Mouse (Mus musculus): ENCODE results near the gene Slc22a18. TPM values are rescaled to one million over a fixed set of nuclear protein-coding genes. Genes with fewer than 3 reads are reported as not detected.

Gene Slc22a18
- polyA plus RNA-seq, 1 experiment from 2014 or later = 1.1 TPM

DNA sequence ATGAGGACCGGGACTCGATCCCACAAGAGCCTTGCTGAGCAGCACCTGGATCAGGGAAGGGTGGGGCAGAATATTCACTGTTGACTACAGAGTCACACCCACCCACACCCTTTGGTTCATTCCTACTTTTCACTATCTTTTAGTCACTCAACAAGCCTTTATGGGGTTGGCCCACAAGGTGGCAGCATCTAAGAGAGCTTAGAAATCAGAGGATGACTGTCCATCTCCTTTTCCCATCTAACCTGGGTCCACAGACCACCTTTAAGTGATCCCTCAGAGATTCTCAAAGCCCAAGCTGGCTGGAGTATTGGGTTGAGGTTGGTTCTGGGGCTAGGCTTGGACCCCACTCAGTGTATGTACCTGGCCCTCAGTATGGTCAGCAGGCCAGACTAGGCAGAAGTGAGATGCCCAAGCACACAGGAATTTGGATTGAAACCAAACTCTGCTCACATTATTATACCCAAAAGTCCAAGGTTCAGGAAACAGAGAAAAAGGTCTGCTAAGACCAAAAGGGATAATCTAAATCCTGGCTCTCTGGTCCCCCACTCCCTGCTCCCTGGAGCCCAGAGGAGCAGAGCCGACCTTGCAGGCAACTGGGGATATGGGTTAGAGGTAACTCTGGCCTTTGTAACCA, 3.3 kb downstream of the Slc22a18 start:
- Histone ChIP-seq H3K4me2 (ENCODE audit: low read length) (no peak overlapping the region), H3K9ac (ENCODE audit: low read length) (no peak overlapping the region), H3K36me3 (ENCODE audit: control insufficient read depth, insufficient read depth, low read length) (no peaks in the 10 kb centered on the region), H3K4me1 (ENCODE audit: control insufficient read depth in 2 of 2, insufficient read depth in 2 of 2, low read length in 2 of 2) (no peaks in the 10 kb centered on the region; a peak in 1 of 4 replicates), H3K4me3 (ENCODE audit: control insufficient read depth in 1 of 2, insufficient read depth in 1 of 2, low read depth in 1 of 2, low read length in 2 of 2) (no peak overlapping the region), H3K9me3 (ENCODE audit: control insufficient read depth, low read length) (no peaks in the 10 kb centered on the region), H3K27ac (replicated peaks in 1 of 2; ENCODE audit: control insufficient read depth in 1 of 2, insufficient read depth in 1 of 2, low read depth in 2 of 2, low read length in 2 of 2) (no peak overlapping the region), H3K27me3 (ENCODE audit: control insufficient read depth, insufficient read depth, low read length) (peaks cover 6% of the 10 kb centered on the region)
- 89% methylated on average over 3 of the region's 3 CpGs for WGBS
- no peak for ATAC-seq (ENCODE audit: insufficient number of reproducible peaks, insufficient read depth, low FRiP score, low read depth)

DNA sequence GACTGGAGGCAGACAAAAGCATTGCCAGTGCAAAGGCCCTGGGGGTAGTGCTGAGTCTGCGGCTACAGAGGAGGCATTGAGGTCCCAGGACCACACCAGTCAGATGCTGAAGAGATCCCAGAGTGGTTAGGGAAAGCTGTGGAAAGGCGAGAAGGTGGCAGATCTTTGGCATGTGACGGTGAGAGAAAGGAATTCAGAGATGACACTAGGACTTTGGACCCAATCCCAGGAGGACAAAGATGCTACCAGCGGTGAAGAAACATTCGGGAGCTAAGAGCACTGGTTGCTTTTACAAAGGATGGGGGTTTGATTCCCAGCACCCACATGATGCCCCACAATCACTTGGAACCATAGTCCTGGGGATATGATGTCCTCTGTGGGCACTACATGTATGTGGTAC, 4.3 kb downstream of the Slc22a18 start:
- Histone ChIP-seq H3K4me1 (ENCODE audit: control insufficient read depth in 2 of 2, insufficient read depth in 2 of 2, low read length in 2 of 2) (no peaks in the 10 kb centered on the region; a peak in 1 of 4 replicates), H3K9ac (ENCODE audit: low read length) (no peak overlapping the region), H3K4me2 (ENCODE audit: low read length) (no peak overlapping the region), H3K27ac (replicated peaks in 1 of 2; ENCODE audit: control insufficient read depth in 1 of 2, insufficient read depth in 1 of 2, low read depth in 2 of 2, low read length in 2 of 2) (no peak overlapping the region), H3K4me3 (ENCODE audit: control insufficient read depth in 1 of 2, insufficient read depth in 1 of 2, low read depth in 1 of 2, low read length in 2 of 2) (no peak overlapping the region), H3K9me3 (ENCODE audit: control insufficient read depth, low read length) (no peaks in the 10 kb centered on the region), H3K27me3 (ENCODE audit: control insufficient read depth, insufficient read depth, low read length) (peaks cover 10% of the 10 kb centered on the region), H3K36me3 (ENCODE audit: control insufficient read depth, insufficient read depth, low read length) (no peaks in the 10 kb centered on the region)
- WGBS = 80% methylated on average over 5 of the region's 5 CpGs
- no peak for ATAC-seq (ENCODE audit: insufficient number of reproducible peaks, insufficient read depth, low FRiP score, low read depth)

DNA sequence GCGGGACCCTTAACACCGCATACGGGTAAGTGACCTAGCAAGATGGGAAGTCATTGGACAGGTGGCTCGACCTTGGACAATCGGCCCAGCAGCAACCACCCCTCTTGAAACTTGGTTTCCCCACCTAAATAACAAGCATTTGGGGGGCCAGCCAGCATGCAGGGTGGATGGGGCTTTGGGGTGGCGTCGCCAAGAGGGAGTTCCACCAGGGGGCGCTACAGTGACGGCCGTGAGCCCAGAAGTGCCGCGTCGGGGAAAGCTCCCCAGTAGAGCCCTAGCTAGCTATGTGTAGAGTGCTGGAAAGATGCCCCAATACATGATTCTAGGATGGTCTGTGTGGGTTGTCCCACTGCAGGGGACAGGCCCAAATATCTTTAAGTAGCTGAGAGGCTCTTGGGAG, 7.0 kb downstream of the Slc22a18 start:
- WGBS = 23% methylated on average over 13 of the region's 13 CpGs
- Histone ChIP-seq H3K27ac (replicated peaks in 1 of 2; ENCODE audit: control insufficient read depth in 1 of 2, insufficient read depth in 1 of 2, low read depth in 2 of 2, low read length in 2 of 2) (no peak overlapping the region), H3K4me3 (ENCODE audit: control insufficient read depth in 1 of 2, insufficient read depth in 1 of 2, low read depth in 1 of 2, low read length in 2 of 2) (no peak overlapping the region), H3K36me3 (ENCODE audit: control insufficient read depth, insufficient read depth, low read length) (no peaks in the 10 kb centered on the region), H3K4me2 (ENCODE audit: low read length) (no peak overlapping the region), H3K4me1 (ENCODE audit: control insufficient read depth in 2 of 2, insufficient read depth in 2 of 2, low read length in 2 of 2) (no peaks in the 10 kb centered on the region; a peak in 1 of 4 replicates), H3K27me3 (ENCODE audit: control insufficient read depth, insufficient read depth, low read length) (peaks cover 11% of the 10 kb centered on the region), H3K9me3 (ENCODE audit: control insufficient read depth, low read length) (no peaks in the 10 kb centered on the region), H3K9ac (ENCODE audit: low read length) (no peak overlapping the region)
- ATAC-seq (ENCODE audit: insufficient number of reproducible peaks, insufficient read depth, low FRiP score, low read depth) = no peak

DNA sequence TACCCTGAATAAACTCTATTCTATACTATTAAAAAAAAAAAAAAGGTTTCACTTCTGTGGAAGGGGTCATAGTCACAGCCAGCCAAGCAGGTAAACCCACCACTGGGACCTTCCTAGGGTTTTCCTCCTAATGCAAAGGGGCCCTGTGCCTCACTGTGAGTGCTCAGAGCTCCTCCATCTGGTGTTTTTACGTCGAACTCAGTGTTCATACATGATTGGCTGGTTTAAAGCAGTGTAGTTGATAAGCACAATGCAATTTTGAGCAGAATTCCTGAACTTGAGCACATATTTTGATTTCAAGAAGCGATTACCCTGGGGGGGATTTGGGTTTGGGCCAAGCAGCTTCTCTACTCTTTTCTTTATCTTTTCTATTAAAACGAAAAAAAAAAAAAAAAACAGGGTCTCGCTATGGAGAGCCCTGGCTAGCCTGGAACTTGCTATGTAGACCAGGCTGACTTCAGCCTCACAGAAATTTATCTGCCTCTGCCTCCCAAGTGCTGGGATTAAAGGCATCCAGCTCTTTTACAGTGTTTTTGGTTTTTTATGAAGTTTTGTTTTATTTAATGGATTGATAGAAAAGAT, 8.4 kb downstream of the Slc22a18 start:
- H3K4me3 ChIP-seq (ENCODE audit: control insufficient read depth in 1 of 2, insufficient read depth in 1 of 2, low read depth in 1 of 2, low read length in 2 of 2) = no peak overlapping the region
- no peaks in the 10 kb centered on the region for H3K36me3 ChIP-seq (ENCODE audit: control insufficient read depth, insufficient read depth, low read length)
- H3K27ac ChIP-seq (replicated peaks in 1 of 2; ENCODE audit: control insufficient read depth in 1 of 2, insufficient read depth in 1 of 2, low read depth in 2 of 2, low read length in 2 of 2) = no peak overlapping the region
- 39% methylated on average over 5 of the region's 5 CpGs for WGBS
- no peak overlapping the region for H3K9ac ChIP-seq (ENCODE audit: low read length)
- no peak for ATAC-seq (ENCODE audit: insufficient number of reproducible peaks, insufficient read depth, low FRiP score, low read depth)
- H3K9me3 ChIP-seq (ENCODE audit: control insufficient read depth, low read length) = no peaks in the 10 kb centered on the region
- no peak overlapping the region for H3K4me2 ChIP-seq (ENCODE audit: low read length)
- peaks cover 11% of the 10 kb centered on the region for H3K27me3 ChIP-seq (ENCODE audit: control insufficient read depth, insufficient read depth, low read length)
- H3K4me1 ChIP-seq (ENCODE audit: control insufficient read depth in 2 of 2, insufficient read depth in 2 of 2, low read length in 2 of 2) = no peaks in the 10 kb centered on the region; a peak in 1 of 4 replicates

DNA sequence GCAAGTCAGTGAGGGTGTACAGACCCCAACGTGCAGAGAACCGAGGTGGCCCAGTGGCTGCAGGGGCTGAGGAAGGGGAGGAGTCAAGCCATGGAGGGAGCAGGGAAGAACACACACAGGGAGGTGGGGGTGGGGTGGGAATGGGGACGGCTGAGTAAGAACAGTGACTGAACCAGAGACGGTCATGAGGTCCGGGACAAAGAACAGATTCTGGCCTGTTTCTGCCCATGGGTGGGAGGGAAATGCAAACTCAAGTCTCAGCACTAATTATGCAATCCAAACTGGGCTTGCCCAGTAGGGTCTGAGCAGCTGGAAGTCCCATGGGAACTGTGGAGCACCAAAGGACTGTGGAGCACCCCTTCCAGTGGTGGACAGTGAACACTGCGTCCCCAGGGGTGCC, 9.0 kb downstream of the Slc22a18 start:
- ATAC-seq (ENCODE audit: insufficient number of reproducible peaks, insufficient read depth, low FRiP score, low read depth) = no peak
- WGBS = 11% methylated on average over 6 of the region's 6 CpGs
- H3K27me3 ChIP-seq (ENCODE audit: control insufficient read depth, insufficient read depth, low read length) = peaks cover 11% of the 10 kb centered on the region
- no peak overlapping the region for H3K9ac ChIP-seq (ENCODE audit: low read length)
- H3K4me3 ChIP-seq (ENCODE audit: control insufficient read depth in 1 of 2, insufficient read depth in 1 of 2, low read depth in 1 of 2, low read length in 2 of 2) = no peak overlapping the region
- no peaks in the 10 kb centered on the region for H3K36me3 ChIP-seq (ENCODE audit: control insufficient read depth, insufficient read depth, low read length)
- no peak overlapping the region for H3K27ac ChIP-seq (replicated peaks in 1 of 2; ENCODE audit: control insufficient read depth in 1 of 2, insufficient read depth in 1 of 2, low read depth in 2 of 2, low read length in 2 of 2)
- H3K4me1 ChIP-seq (ENCODE audit: control insufficient read depth in 2 of 2, insufficient read depth in 2 of 2, low read length in 2 of 2) = no peaks in the 10 kb centered on the region; a peak in 1 of 4 replicates
- no peak overlapping the region for H3K4me2 ChIP-seq (ENCODE audit: low read length)
- H3K9me3 ChIP-seq (ENCODE audit: control insufficient read depth, low read length) = no peaks in the 10 kb centered on the region

DNA sequence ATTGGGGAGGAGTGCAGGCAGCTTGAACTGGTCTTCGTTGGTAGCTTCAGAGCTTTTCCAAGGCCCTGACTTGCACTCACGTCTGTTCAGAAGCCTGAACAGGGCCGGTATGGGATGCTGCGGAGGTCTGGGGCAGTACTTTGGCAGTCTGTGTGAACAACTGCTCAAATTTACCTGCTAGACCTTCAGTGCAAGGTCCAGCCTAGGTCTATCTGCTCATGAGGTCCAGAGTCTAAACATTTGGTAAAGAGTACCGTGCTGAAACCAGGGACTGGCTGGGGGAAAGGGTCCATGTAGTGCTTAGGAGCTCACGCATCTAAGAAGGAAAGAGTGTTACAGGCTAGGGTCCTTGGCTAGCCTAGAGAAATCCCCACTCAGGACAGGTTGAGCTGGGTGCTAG, 16.2 kb downstream of the Slc22a18 start:
- WGBS = 73% methylated on average over 6 of the region's 6 CpGs
- Histone ChIP-seq H3K27me3 (ENCODE audit: control insufficient read depth, insufficient read depth, low read length) (peaks cover 46% of the 10 kb centered on the region), H3K4me2 (ENCODE audit: low read length) (no peak overlapping the region), H3K27ac (replicated peaks in 1 of 2; ENCODE audit: control insufficient read depth in 1 of 2, insufficient read depth in 1 of 2, low read depth in 2 of 2, low read length in 2 of 2) (no peak overlapping the region), H3K36me3 (ENCODE audit: control insufficient read depth, insufficient read depth, low read length) (no peaks in the 10 kb centered on the region), H3K9ac (ENCODE audit: low read length) (no peak overlapping the region), H3K4me1 (ENCODE audit: control insufficient read depth in 2 of 2, insufficient read depth in 2 of 2, low read length in 2 of 2) (no peaks in the 10 kb centered on the region), H3K4me3 (ENCODE audit: control insufficient read depth in 1 of 2, insufficient read depth in 1 of 2, low read depth in 1 of 2, low read length in 2 of 2) (no peak overlapping the region), H3K9me3 (ENCODE audit: control insufficient read depth, low read length) (no peaks in the 10 kb centered on the region)
- ATAC-seq (ENCODE audit: insufficient number of reproducible peaks, insufficient read depth, low FRiP score, low read depth) = no peak

DNA sequence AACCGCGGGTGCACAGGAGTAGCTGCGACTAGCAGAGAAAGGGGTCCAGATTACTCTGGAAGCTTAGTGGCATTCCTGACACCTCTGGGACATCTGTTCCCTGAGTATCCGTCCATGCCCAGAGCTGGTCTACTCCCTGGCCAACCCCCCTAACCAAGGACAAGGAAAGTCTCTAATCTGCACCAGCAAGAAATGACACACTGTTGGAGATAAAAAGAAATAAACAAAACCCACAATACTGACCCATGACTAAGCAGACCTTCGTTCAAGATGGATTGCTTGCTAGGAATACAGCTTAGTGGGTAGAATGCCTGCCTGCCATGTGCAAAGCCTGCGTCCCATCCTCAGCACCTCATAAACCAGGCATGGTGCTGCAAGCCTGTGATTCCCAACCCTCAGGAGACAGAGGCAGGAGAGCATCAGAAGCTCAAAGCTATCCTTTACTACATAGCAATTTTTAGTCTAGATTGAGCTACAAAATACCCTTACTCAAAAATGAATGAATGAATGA, 20.1 kb downstream of the Slc22a18 start:
- Histone ChIP-seq H3K9me3 (ENCODE audit: control insufficient read depth, low read length) (no peaks in the 10 kb centered on the region), H3K4me3 (ENCODE audit: control insufficient read depth in 1 of 2, insufficient read depth in 1 of 2, low read depth in 1 of 2, low read length in 2 of 2) (no peak overlapping the region), H3K27ac (replicated peaks in 1 of 2; ENCODE audit: control insufficient read depth in 1 of 2, insufficient read depth in 1 of 2, low read depth in 2 of 2, low read length in 2 of 2) (no peak overlapping the region), H3K9ac (ENCODE audit: low read length) (no peak overlapping the region), H3K36me3 (ENCODE audit: control insufficient read depth, insufficient read depth, low read length) (no peaks in the 10 kb centered on the region), H3K27me3 (ENCODE audit: control insufficient read depth, insufficient read depth, low read length) (peaks cover 61% of the 10 kb centered on the region), H3K4me1 (ENCODE audit: control insufficient read depth in 2 of 2, insufficient read depth in 2 of 2, low read length in 2 of 2) (no peaks in the 10 kb centered on the region), H3K4me2 (ENCODE audit: low read length) (no peak overlapping the region)
- no peak for ATAC-seq (ENCODE audit: insufficient number of reproducible peaks, insufficient read depth, low FRiP score, low read depth)
- 76% methylated on average over 6 of the region's 6 CpGs for WGBS

Measured in heart, embryonic 14.5 days (tissue).